Mouse (Mus musculus): ENCODE measurements around the gene Mtmr3. TPM values are rescaled to one million over a fixed set of nuclear protein-coding genes. Genes with fewer than 3 reads are reported as not detected.

Mtmr3 gene
- polyA plus RNA-seq, 1 experiment from 2014 or later: 22.0 TPM

DNA sequence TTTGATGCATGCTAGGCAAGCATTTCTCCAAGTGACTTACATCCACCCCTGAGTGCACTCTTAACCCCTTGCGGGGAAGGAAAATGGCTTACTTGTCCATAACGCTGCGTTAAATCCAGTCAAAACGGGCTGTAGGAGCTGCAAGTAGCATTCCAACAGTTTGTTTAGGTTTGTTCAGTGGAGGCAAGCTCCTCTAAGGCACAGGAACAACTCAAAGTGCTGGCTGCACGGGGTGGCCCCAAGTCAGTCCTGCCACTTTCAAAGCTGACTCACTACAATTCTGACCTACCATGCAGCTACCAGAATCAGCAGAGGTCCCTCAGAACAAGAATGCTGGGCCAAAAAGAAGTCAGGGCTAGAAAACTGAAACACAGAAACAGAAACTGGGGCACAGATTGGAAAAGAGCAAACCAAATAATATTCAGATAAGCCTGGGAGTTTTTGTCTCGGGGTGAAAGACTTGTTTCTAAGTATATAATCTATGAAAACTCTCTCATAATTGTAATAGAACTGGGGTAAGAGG lies 72.5 kb downstream of the Mtmr3 start:
- H3K27me3 ChIP-seq (replicated peaks; ENCODE audit: insufficient read depth, low read length): no peaks in the 10 kb centered on the region
- DNase-seq (ENCODE audit: low spot score) (no peak), ATAC-seq (no peak)
- TF ChIP-seq CTCF (IDR thresholded peaks at IDR 0.05): no peak
- H3K9me3 ChIP-seq (ENCODE audit: low read length): no peaks in the 10 kb centered on the region
- no peak overlapping the region for H3K9ac ChIP-seq (replicated peaks; ENCODE audit: low read depth)
- H3K4me3 ChIP-seq (ENCODE audit: low read depth, low read length): no peak overlapping the region
- H3K27ac ChIP-seq (ENCODE audit: low read length): no peak overlapping the region
- H3K4me2 ChIP-seq (replicated peaks; ENCODE audit: low read depth, low read length): no peak overlapping the region
- H3K36me3 ChIP-seq (ENCODE audit: insufficient read depth, low read length): peaks cover 10% of the 10 kb centered on the region; the same call in 1 of the 2 replicates
- 68% methylated on average over 6 of the region's 6 CpGs for WGBS
- H3K4me1 ChIP-seq (ENCODE audit: insufficient read depth, low read depth, low read length): no peaks in the 10 kb centered on the region

DNA sequence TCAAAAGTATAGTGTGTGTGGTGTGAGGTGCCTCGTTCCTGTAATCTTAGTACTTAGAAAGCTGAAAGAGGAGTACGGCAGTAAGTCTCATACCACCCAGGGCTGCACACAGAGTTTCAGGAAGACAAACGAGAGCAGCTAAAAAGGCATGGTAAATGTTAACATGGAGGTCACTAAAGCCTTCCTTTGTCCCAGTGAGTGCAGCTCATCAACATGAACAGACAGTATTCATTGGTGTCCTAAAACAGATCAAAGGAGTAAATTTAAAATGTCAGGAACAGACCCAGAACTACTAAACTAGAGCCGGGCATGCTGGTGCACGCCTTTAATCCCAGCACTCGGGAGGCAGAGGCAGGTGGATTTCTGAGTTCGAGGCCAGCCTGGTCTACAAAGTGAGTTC lies 75.7 kb downstream of the Mtmr3 start:
- no peak overlapping the region for H3K27ac ChIP-seq (ENCODE audit: low read length)
- TF ChIP-seq CTCF (IDR thresholded peaks at IDR 0.05) (no peak), EP300 (IDR thresholded peaks at IDR 0.05) (no peak)
- 86% methylated on average over 7 of the region's 7 CpGs for WGBS
- no peak for ATAC-seq
- DNase-seq (ENCODE audit: low spot score): no peak
- H3K9ac ChIP-seq (replicated peaks; ENCODE audit: low read depth): no peak overlapping the region
- H3K4me3 ChIP-seq (ENCODE audit: low read depth, low read length): no peak overlapping the region
- peaks cover 34% of the 10 kb centered on the region for H3K36me3 ChIP-seq (ENCODE audit: insufficient read depth, low read length)
- no peaks in the 10 kb centered on the region for H3K27me3 ChIP-seq (replicated peaks; ENCODE audit: insufficient read depth, low read length)
- H3K4me1 ChIP-seq (ENCODE audit: insufficient read depth, low read depth, low read length): no peaks in the 10 kb centered on the region
- no peak overlapping the region for H3K4me2 ChIP-seq (replicated peaks; ENCODE audit: low read depth, low read length)
- no peaks in the 10 kb centered on the region for H3K9me3 ChIP-seq (ENCODE audit: low read length)

DNA sequence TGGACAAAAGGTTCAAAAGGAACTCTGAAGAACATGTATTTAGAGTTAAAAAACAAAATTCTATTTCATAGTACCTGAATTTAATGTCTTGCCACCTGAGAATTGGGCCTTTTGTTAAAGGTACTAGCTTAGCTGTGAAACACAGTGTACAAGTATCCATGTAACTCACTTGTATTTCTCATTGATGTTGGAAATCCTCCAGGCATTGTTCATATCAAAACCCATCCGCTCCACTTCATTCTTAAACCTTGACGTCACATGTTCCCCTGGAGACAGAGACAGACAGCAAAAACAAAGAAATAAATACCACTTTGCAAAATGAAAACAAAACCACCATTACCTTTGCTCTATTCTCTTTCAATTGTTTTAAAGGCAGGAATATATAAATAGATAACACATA lies 87.2 kb downstream of the Mtmr3 start:
- Histone ChIP-seq H3K4me2 (replicated peaks; ENCODE audit: low read depth, low read length) (no peak overlapping the region), H3K9ac (replicated peaks; ENCODE audit: low read depth) (no peak overlapping the region), H3K4me3 (ENCODE audit: low read depth, low read length) (no peak overlapping the region), H3K27ac (ENCODE audit: low read length) (no peak overlapping the region), H3K4me1 (ENCODE audit: insufficient read depth, low read depth, low read length) (no peaks in the 10 kb centered on the region), H3K9me3 (ENCODE audit: low read length) (no peaks in the 10 kb centered on the region), H3K36me3 (ENCODE audit: insufficient read depth, low read length) (peaks cover 22% of the 10 kb centered on the region), H3K27me3 (replicated peaks; ENCODE audit: insufficient read depth, low read length) (no peaks in the 10 kb centered on the region)
- TF ChIP-seq EP300 (IDR thresholded peaks at IDR 0.05): no peak
- no peak for TF ChIP-seq CTCF (IDR thresholded peaks at IDR 0.05)
- WGBS: 64% methylated on average over 2 of the region's 2 CpGs
- ATAC-seq (no peak), DNase-seq (ENCODE audit: low spot score) (peak; percentile 13)

DNA sequence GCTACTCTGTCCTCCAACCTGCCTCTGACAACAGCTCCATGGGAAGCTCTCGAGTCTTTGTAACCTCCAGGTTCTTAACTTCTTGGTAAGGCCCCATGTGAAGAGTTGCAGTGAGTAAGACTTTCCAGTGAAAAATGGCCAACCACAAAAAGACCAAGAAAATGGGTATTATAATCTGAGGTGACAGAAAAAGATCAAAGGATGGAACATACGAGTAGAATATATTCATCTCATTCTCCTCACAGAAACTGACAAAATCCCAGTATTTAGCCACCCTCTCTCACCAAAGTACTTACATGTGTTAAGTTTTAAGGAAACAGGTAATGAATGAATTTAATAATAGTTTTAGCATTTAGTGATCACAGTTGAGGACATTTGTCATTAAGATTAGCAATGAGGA lies 88.2 kb downstream of the Mtmr3 start:
- TF ChIP-seq CTCF (IDR thresholded peaks at IDR 0.05): no peak
- no peak for ATAC-seq
- H3K4me1 ChIP-seq (ENCODE audit: insufficient read depth, low read depth, low read length): no peaks in the 10 kb centered on the region
- no peak for DNase-seq (ENCODE audit: low spot score)
- H3K27ac ChIP-seq (ENCODE audit: low read length): no peak overlapping the region
- H3K9me3 ChIP-seq (ENCODE audit: low read length): no peaks in the 10 kb centered on the region
- 90% methylated on average over 2 of the region's 2 CpGs for WGBS
- H3K4me3 ChIP-seq (ENCODE audit: low read depth, low read length): no peak overlapping the region
- H3K9ac ChIP-seq (replicated peaks; ENCODE audit: low read depth): no peak overlapping the region
- H3K4me2 ChIP-seq (replicated peaks; ENCODE audit: low read depth, low read length): no peak overlapping the region
- H3K27me3 ChIP-seq (replicated peaks; ENCODE audit: insufficient read depth, low read length): no peaks in the 10 kb centered on the region
- H3K36me3 ChIP-seq (ENCODE audit: insufficient read depth, low read length): peaks cover 22% of the 10 kb centered on the region

DNA sequence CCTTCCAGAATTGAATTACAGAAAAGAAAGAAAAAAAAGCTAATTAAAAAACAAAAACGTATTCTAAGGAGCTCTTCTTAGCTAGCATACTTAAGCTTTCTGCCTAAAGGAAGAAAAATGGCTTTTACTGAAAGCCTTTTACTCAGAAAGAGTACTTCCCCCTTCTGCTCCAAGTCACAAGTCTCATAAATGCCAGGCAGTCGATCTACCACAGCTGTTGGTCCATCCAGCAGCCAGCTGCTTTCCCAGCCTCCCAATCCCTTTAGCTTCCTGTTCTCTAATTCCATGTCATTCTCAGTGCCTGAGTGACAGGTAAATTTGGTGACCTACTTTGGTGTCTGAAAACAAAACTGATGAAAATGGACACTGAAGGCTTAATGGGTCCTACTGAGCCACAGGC lies 92.5 kb downstream of the Mtmr3 start:
- Histone ChIP-seq H3K27me3 (replicated peaks; ENCODE audit: insufficient read depth, low read length) (no peaks in the 10 kb centered on the region), H3K4me2 (replicated peaks; ENCODE audit: low read depth, low read length) (no peak overlapping the region), H3K27ac (ENCODE audit: low read length) (no peak overlapping the region), H3K36me3 (ENCODE audit: insufficient read depth, low read length) (peaks cover 26% of the 10 kb centered on the region), H3K9me3 (ENCODE audit: low read length) (no peaks in the 10 kb centered on the region), H3K4me3 (ENCODE audit: low read depth, low read length) (no peak overlapping the region), H3K9ac (replicated peaks; ENCODE audit: low read depth) (no peak overlapping the region), H3K4me1 (ENCODE audit: insufficient read depth, low read depth, low read length) (no peaks in the 10 kb centered on the region)
- DNase-seq (ENCODE audit: low spot score) (peak; percentile 54), ATAC-seq (no peak)
- 65% methylated on average over 2 of the region's 2 CpGs for WGBS
- TF ChIP-seq CTCF (IDR thresholded peaks at IDR 0.05) (no peak), EP300 (IDR thresholded peaks at IDR 0.05) (no peak)

DNA sequence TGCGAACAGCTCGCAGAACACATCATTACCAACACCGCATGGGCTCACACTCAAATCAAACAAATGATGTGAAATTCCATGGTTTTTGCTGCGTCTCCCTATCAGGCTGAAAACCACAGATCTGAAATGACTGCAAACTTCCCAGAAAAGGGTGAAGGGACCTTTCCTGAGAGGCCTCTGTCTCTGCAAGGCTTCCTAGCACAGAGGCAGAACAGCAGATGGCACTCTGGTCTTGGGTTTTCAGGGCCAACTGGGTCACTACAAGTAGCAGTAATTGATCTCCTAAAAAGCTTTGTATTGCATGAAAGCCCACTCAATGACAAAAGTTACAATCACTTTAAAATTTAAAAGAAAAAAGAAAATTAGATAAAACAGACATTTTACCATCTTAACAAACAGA lies 93.8 kb downstream of the Mtmr3 start:
- TF ChIP-seq EP300 (IDR thresholded peaks at IDR 0.05): no peak
- peak; percentile 22 for TF ChIP-seq CTCF (IDR thresholded peaks at IDR 0.05)
- no peak overlapping the region for H3K4me2 ChIP-seq (replicated peaks; ENCODE audit: low read depth, low read length)
- no peaks in the 10 kb centered on the region for H3K4me1 ChIP-seq (ENCODE audit: insufficient read depth, low read depth, low read length)
- WGBS: 83% methylated on average over 4 of the region's 4 CpGs
- H3K27me3 ChIP-seq (replicated peaks; ENCODE audit: insufficient read depth, low read length): no peaks in the 10 kb centered on the region
- ATAC-seq: no peak
- no peak overlapping the region for H3K9ac ChIP-seq (replicated peaks; ENCODE audit: low read depth)
- H3K36me3 ChIP-seq (ENCODE audit: insufficient read depth, low read length): peaks cover 22% of the 10 kb centered on the region
- no peak overlapping the region for H3K4me3 ChIP-seq (ENCODE audit: low read depth, low read length)
- H3K9me3 ChIP-seq (ENCODE audit: low read length): no peaks in the 10 kb centered on the region
- no peak overlapping the region for H3K27ac ChIP-seq (ENCODE audit: low read length)
- no peak for DNase-seq (ENCODE audit: low spot score)

DNA sequence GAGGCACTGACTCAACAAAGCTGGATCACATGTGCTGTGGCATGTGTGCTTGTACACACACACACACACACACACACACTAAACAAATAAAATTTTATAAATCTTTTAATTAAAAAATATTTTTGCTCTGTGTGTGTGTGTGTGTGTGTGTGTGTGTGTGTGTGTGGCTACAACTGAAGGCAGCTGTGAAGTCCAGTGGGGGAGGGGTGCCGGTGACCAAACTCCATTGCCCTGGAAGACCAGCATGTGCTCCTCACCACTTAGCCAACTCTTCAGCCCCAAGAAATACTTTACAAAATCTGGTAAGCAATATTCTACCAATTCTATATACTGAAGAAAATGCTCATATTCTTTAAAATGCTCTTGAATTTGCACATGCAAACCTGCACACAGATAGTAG lies 94.4 kb downstream of the Mtmr3 start:
- Histone ChIP-seq H3K4me2 (replicated peaks; ENCODE audit: low read depth, low read length) (no peak overlapping the region), H3K9ac (replicated peaks; ENCODE audit: low read depth) (no peak overlapping the region), H3K36me3 (ENCODE audit: insufficient read depth, low read length) (peaks cover 23% of the 10 kb centered on the region), H3K9me3 (ENCODE audit: low read length) (no peaks in the 10 kb centered on the region), H3K4me3 (ENCODE audit: low read depth, low read length) (no peak overlapping the region), H3K4me1 (ENCODE audit: insufficient read depth, low read depth, low read length) (no peaks in the 10 kb centered on the region), H3K27me3 (replicated peaks; ENCODE audit: insufficient read depth, low read length) (no peaks in the 10 kb centered on the region), H3K27ac (ENCODE audit: low read length) (no peak overlapping the region)
- ATAC-seq (no peak), DNase-seq (ENCODE audit: low spot score) (no peak)
- TF ChIP-seq CTCF (IDR thresholded peaks at IDR 0.05): no peak
- TF ChIP-seq EP300 (IDR thresholded peaks at IDR 0.05): no peak
- 100% methylated on average over 1 of the region's 1 CpGs for WGBS
